Mouse (Mus musculus) heart, adult 2 months (tissue): ENCODE measurements around the gene Kcng1.

Source experiments
- CTCF ChIP-seq: fragments of 200-600 bp; IDR thresholded peaks from 2 replicates; pipeline ENCODE4 v1.8.1; 2022; ENCODE audit warnings: antibody characterized with exemption, mild to moderate bottlenecking, moderate library complexity
- EP300 ChIP-seq: fragments of 200-500 bp; IDR thresholded peaks from 2 replicates; pipeline ENCODE4 v1.6.1; 2011; ENCODE audit warnings: low read depth, low read length, control low read depth; ENCODE audit not compliant: insufficient read depth
- POLR2A ChIP-seq: fragments of 200-500 bp; IDR thresholded peaks from 2 replicates; pipeline ENCODE4 v1.6.1; 2011; ENCODE audit warnings: mild to moderate bottlenecking, low read depth, low read length, control low read depth; ENCODE audit not compliant: insufficient read depth

GRCm38 (mm10) chr2:168231471-168231829 is 50.1 kb downstream of the Kcng1 start:
- TF ChIP-seq CTCF (no peak), POLR2A (no peak), EP300 (no peak)
